Mouse (Mus musculus) forebrain, postnatal 0 days (tissue): Measurements from ENCODE around the gene Hoxb3. TPM values are rescaled to one million over a fixed set of nuclear protein-coding genes. Genes with fewer than 3 reads are reported as not detected.

Experiments used
- ATAC-seq: fragments of 200-750 bp; cut with Nextera tagmentation; 2 replicates; pipeline ENCODE4 v1.8.0; 2017; ENCODE audit warnings: mild to moderate bottlenecking, moderate library complexity
- DNase-seq: peaks from one replicate; pipeline ENCODE4 v3.0.0-alpha.2; 2015
- H3K27ac ChIP-seq: fragments of 300-500 bp; sonication (generic); 2 replicates; pipeline ENCODE4 v1.5.1; 2014; ENCODE audit warnings: low read depth, mild to moderate bottlenecking, antibody characterized with exemption, low read length, moderate library complexity, mixed read lengths
- H3K27me3 ChIP-seq: fragments of 300-500 bp; sonication (generic); 2 replicates; pipeline ENCODE4 v1.6.1; 2014; ENCODE audit warnings: mild to moderate bottlenecking, low read length, mixed read lengths; ENCODE audit not compliant: insufficient read depth
- H3K36me3 ChIP-seq: fragments of 300-500 bp; sonication (generic); 2 replicates; pipeline ENCODE4 v1.6.1; 2014; ENCODE audit warnings: mild to moderate bottlenecking, moderate library complexity; ENCODE audit not compliant: insufficient read depth
- H3K4me1 ChIP-seq: fragments of 300-500 bp; sonication (generic); 2 replicates; pipeline ENCODE4 v1.6.1; 2014; ENCODE audit warnings: antibody characterized with exemption; ENCODE audit not compliant: insufficient read depth
- H3K4me2 ChIP-seq: fragments of 300-500 bp; sonication (generic); 2 replicates; pipeline ENCODE4 v1.6.1; 2014; ENCODE audit warnings: low read depth, mild to moderate bottlenecking, moderate library complexity
- H3K4me3 ChIP-seq: fragments of 300-500 bp; sonication (generic); 2 replicates; pipeline ENCODE4 v1.5.1; 2014; ENCODE audit warnings: low read depth, low read length, mixed read lengths
- H3K9ac ChIP-seq: fragments of 300-500 bp; sonication (generic); 2 replicates; pipeline ENCODE4 v1.6.1; 2014; ENCODE audit warnings: mild to moderate bottlenecking
- H3K9me3 ChIP-seq: fragments of 300-500 bp; sonication (generic); 2 replicates; pipeline ENCODE4 v1.6.1; 2016; ENCODE audit warnings: low read length
- CTCF ChIP-seq: sonication (generic); IDR thresholded peaks from 2 replicates; pipeline ENCODE4 v1.5.1; 2016; ENCODE audit warnings: antibody characterized with exemption, control low read depth, low read depth
- WGBS: fragments of 180-500 bp; shearing (Covaris S2); extraction: QIAGEN DNeasy Blood & Tissue Kit; methylation state at CpG from one replicate; pipeline ENCODE4 v1.1.7; 2014; 5-methylcytosine and 5-hydroxymethylcytosine counted together
- polyA plus RNA-seq: library from polyadenylated mRNA; unstranded; fragments of >200 nt; fragmentation: Nextera tagmentation; extraction: Ambion mirVana; gene quantifications from 2 replicates; pipeline ENCODE4 v1.2.1, GENCODE M21; 2015
- total RNA-seq: library from RNA; depleted of rRNA; stranded (reverse); fragments of >200 nt; gene quantifications from 2 replicates; pipeline ENCODE4 v1.2.3, GENCODE M21; 2014

Hoxb3 gene
- total and polyA plus RNA-seq, 2 experiments from 2014 or later, result not detected

DNA sequence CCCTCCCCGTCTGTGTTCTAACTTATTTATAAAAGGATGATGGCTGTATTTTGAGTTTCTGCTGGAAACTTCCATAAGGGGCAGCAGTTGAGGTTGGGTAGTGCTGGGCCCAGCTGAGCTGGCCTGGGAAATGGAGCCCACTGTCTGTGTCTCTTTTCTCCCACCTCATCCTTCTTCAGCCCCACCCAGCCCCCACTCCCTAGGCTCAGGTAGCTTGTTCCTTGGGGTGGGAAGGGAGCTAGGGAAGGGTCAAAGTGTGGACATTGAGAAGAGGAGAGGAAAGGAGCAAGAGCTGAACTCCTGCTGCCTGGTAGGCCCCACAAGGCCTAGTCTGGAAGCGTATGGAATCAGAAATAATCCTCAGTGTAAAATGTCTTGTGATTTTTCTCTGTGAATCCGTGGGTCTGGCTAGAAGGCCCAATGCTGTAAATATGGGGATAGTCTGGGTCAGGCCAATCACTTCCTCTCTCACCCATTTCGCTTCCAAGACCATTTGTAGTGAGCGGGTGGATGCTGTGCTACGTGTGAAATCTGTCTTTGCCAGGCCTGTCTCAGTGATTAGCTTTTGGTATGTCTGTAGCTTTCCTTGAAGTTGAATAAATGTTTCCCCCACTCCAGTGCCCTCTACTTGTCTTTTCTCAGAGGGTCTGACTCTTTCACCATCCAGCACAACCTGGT is 17.5 kb upstream of the Hoxb3 start:
- Histone ChIP-seq H3K27me3 (peaks cover 100% of the 10 kb centered on the region), H3K27ac (no peak overlapping the region), H3K9ac (no peak overlapping the region), H3K4me1 (no peaks in the 10 kb centered on the region), H3K4me2 (no peak overlapping the region), H3K4me3 (no peak overlapping the region), H3K9me3 (no peaks in the 10 kb centered on the region), H3K36me3 (no peaks in the 10 kb centered on the region)
- 34% methylated on average over 6 of the region's 6 CpGs for WGBS
- ATAC-seq (no peak), DNase-seq (no peak)
- no peak for TF ChIP-seq CTCF

DNA sequence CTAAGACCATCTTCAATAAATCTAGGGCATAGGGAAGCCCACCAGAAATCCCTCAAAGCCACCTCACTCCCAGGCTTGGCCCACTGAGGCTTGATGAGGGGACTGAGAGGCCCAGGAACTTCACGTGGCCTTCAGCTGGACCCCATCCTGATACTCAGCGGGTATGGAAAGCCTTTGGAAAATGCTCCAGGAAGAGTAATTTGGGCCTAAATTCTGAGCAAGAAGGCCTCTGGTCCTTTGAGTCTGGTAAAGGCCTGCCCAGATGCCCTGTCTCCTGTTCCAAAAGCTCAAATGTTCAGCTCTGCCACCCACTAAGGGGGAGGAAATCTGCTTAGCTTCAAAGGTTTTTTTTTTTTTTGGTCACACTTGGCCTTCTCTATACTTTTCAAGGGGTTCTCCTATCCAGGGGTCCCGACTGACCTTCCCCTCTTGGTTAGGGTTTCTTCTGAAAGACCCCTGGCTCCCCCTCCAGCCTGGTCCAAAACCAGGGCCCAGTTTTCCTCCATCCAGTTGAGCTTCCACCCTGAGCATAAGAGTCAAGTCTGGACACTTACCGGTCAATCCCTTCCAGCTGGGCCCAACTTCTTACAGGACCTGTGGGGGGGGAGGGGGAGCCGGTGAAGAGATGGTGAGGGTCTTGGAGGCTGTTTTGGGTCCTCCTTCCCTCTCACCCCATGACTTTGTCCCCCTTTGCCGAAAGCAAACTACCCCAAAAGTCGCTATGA is 16.8 kb upstream of the Hoxb3 start:
- WGBS, result 7% methylated on average over 7 of the region's 7 CpGs
- H3K9me3 ChIP-seq, result no peaks in the 10 kb centered on the region
- H3K4me1 ChIP-seq, result no peaks in the 10 kb centered on the region
- H3K27me3 ChIP-seq, result peaks cover 100% of the 10 kb centered on the region
- no peak overlapping the region for H3K4me2 ChIP-seq
- ATAC-seq, result no peak
- no peak for DNase-seq
- H3K27ac ChIP-seq, result no peak overlapping the region
- H3K4me3 ChIP-seq, result no peak overlapping the region
- no peak overlapping the region for H3K9ac ChIP-seq
- TF ChIP-seq CTCF, result no peak
- no peaks in the 10 kb centered on the region for H3K36me3 ChIP-seq

DNA sequence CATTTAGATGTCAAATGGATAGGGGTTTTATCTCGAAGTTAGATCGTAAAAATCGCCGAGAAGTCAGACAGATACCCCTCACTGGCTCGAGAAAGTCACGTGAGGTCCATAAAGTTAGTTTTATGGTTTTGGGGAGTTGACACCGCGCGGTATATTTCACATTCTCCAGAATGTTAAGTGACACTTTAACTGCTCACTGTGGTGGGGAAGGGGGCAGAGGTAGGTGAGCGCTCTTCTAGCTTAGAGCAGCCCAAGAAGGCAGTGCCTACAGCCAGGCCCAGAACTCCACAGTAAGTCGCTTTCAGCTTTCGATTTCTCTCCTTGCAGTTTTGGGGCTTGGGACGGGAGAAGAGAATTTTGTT is 16.2 kb upstream of the Hoxb3 start:
- peaks cover 100% of the 10 kb centered on the region for H3K27me3 ChIP-seq
- H3K36me3 ChIP-seq, result no peaks in the 10 kb centered on the region
- no peaks in the 10 kb centered on the region for H3K4me1 ChIP-seq
- H3K27ac ChIP-seq, result no peak overlapping the region
- H3K4me2 ChIP-seq, result no peak overlapping the region
- no peak for TF ChIP-seq CTCF
- H3K4me3 ChIP-seq, result no peak overlapping the region
- 6% methylated on average over 13 of the region's 13 CpGs for whole genome bisulfite sequencing
- H3K9me3 ChIP-seq, result no peaks in the 10 kb centered on the region
- ATAC-seq (no peak), DNase-seq (no peak)
- H3K9ac ChIP-seq, result no peak overlapping the region

DNA sequence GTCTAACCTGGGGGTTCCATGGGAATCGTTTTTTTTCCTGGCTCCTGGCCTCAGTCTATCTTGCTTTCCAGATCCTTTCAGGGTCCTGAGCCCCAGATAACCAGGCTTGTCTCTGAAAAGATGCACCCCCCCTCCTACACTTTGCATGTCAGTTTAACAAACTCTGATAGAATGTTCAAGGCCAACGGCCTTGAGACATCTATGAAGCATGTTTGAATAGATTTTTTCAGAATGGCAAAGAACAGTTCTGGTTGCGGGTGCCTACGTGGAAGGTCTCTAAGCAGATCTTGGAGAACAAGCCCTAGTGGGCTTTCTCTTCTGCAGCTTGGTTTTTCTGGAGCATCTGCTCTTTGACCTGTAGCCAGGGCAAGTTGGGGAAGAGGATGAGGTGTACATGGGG is 14.4 kb upstream of the Hoxb3 start:
- H3K9ac ChIP-seq, result no peak overlapping the region

DNA sequence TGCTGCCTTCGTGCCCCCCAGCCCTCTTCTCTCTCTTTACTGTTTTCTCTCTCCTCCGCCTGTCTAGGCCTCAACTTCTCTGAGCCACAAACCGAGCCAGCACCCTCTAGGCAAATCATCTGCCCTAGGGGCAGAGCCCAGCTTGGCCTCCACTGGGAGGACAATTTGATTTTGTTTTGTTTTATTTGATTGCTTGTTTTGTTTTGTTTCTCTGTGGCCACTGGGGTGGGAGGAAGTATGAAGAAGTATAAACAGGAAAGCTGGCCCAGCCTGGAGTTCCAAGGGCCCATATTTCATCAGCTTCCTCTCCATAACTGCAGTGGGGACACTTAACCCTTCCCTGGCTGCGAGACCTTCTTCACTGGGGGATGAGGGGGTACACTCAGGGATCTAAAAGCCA is 13.8 kb upstream of the Hoxb3 start:
- WGBS, result 7% methylated on average over 4 of the region's 4 CpGs
- Histone ChIP-seq H3K4me2 (no peak overlapping the region), H3K27ac (no peak overlapping the region), H3K36me3 (no peaks in the 10 kb centered on the region), H3K27me3 (peaks cover 100% of the 10 kb centered on the region), H3K4me1 (no peaks in the 10 kb centered on the region), H3K4me3 (no peak overlapping the region), H3K9me3 (no peaks in the 10 kb centered on the region), H3K9ac (no peak overlapping the region)
- TF ChIP-seq CTCF, result no peak
- no peak for DNase-seq
- ATAC-seq, result no peak

More for the DNA sequence above, 14.4 kb upstream of the Hoxb3 start:
- Histone ChIP-seq H3K9me3 (no peaks in the 10 kb centered on the region), H3K4me1 (no peaks in the 10 kb centered on the region), H3K27ac (no peak overlapping the region), H3K4me3 (no peak overlapping the region), H3K4me2 (no peak overlapping the region), H3K36me3 (no peaks in the 10 kb centered on the region), H3K27me3 (peaks cover 100% of the 10 kb centered on the region)
- DNase-seq (no peak), ATAC-seq (no peak)
- WGBS, result 12% methylated on average over 4 of the region's 4 CpGs
- TF ChIP-seq CTCF, result no peak

DNA sequence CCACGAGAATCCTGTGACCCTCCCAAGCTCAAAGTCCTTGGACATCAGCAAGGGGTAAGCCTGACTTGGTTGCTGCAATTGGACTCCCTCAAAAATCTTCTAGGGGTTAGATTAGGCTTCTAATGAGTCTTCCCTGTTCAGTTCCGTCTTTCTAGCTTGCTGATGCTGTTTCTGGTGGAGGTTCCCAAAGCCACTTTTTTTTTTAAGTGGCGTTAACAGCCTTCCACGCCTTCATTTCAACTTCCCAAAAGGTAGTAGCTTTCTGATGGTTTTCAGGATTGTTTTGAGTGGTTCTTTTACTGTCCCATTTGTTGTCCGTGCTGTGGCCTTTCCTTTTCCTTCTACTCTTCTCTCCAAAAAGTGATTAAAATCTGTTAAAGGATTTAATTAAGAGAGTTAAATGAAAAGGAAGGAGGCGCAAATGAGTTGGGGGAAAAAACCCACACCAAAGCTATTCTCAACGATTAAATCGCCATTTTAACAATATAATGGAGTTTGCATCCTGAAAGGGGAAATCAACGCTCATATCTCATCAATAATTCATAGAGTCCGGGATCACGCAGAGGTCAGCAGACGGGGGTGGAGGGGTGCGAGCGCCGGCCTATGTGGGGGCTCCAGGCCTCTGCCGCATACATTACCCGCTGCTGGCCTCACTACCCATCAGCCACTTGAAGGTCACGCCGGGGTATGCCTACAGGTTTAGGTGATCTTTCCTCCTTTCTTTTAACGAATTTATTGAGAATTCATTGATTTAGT is 12.8 kb upstream of the Hoxb3 start:
- Histone ChIP-seq H3K36me3 (no peaks in the 10 kb centered on the region), H3K9me3 (no peaks in the 10 kb centered on the region), H3K4me2 (no peak overlapping the region), H3K4me3 (no peak overlapping the region), H3K27me3 (peaks cover 100% of the 10 kb centered on the region), H3K27ac (no peak overlapping the region), H3K4me1 (no peaks in the 10 kb centered on the region), H3K9ac (no peak overlapping the region)
- ATAC-seq (no peak), DNase-seq (no peak)
- 2% methylated on average over 20 of the region's 20 CpGs for WGBS
- no peak for TF ChIP-seq CTCF

DNA sequence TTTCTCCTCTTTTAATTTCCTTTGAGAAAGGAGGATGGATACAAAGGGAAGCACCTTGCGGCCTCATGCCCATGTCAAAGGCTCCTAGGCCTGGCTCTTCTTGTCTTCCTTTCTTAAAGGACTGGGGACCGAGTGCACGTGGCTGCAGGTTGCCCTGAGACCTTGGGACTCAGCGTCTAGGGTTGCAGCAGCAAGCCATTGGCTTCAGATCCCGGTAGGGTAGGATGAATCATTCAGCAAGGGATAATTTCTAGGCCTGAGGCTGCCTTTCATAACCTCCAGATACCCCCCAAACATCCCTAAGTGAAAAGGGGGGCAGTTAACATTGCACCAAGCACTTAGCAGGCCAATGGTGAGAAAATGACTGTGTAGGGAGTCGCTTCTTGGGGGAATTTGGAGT is 12.0 kb upstream of the Hoxb3 start:
- no peak for TF ChIP-seq CTCF
- no peak overlapping the region for H3K4me3 ChIP-seq
- no peaks in the 10 kb centered on the region for H3K4me1 ChIP-seq
- no peak for ATAC-seq
- WGBS, result 4% methylated on average over 6 of the region's 6 CpGs
- no peaks in the 10 kb centered on the region for H3K36me3 ChIP-seq
- peaks cover 100% of the 10 kb centered on the region for H3K27me3 ChIP-seq
- H3K27ac ChIP-seq, result no peak overlapping the region
- H3K9ac ChIP-seq, result no peak overlapping the region
- no peak for DNase-seq
- no peaks in the 10 kb centered on the region for H3K9me3 ChIP-seq
- H3K4me2 ChIP-seq, result no peak overlapping the region
